Mouse (Mus musculus) heart, postnatal 4 days (tissue): ENCODE measurements around the gene Plxnd1. TPM values are rescaled to one million over a fixed set of nuclear protein-coding genes. Genes with fewer than 3 reads are reported as not detected.

Source experiments
- DNase-seq: peaks from one replicate; pipeline ENCODE4 v3.0.0; 2021
- total RNA-seq, 2 experiments: library from RNA; stranded (reverse); gene quantifications; 2 replicates each; pipeline ENCODE4 v1.2.3; 2021

Gene Plxnd1
- total RNA-seq, 2 experiments from 2014 or later: 191 to 208 TPM

DNA sequence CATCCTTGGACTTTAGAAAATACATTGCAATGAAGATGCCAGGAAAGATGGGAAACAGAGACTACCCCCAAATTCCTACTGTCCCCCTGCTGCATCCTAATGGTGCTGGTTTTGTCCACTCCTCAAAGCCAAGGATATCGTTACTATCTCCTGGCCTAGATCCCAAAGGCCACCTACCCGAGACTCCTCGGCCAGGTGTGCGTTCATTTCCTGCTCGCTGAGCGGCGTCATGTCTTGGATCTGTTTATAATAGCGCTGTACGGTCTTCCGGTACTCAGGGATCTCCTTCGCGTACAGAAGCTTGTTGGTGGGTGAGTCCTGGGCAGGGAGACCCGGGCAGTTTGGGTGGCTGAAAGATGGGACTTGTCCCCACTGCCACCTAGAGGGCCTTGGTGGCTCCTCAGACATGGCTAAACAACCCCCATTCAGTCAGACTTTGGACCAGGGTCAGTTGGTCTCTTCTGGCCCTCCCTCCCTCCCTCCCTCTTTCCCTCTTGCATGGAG lies 38.3 kb downstream of the Plxnd1 start:
- no peak for DNase-seq

DNA sequence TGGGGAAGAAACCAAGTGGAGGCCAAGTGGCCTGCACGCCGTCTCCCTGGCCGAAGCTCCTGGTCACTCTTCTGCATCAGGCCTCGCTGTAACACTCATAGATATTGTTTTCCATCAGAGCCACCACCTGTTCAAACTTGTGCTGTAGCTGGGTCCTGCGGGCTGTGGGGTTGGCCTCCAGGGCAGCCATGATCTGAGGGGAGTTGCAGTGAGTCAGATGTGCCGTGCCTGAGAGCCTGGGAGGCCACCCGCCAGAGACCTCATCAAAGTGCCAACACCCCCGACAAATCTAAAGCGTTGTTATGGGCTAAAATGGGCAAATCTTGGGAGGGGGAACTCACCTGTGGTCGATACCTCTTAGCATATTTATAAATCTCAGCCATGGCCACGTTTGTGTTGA lies 39.1 kb downstream of the Plxnd1 start:
- no peak for DNase-seq

GRCm38 (mm10) chr6:115955169-115955568 lies 39.6 kb downstream of the Plxnd1 start:
- no peak for DNase-seq

DNA sequence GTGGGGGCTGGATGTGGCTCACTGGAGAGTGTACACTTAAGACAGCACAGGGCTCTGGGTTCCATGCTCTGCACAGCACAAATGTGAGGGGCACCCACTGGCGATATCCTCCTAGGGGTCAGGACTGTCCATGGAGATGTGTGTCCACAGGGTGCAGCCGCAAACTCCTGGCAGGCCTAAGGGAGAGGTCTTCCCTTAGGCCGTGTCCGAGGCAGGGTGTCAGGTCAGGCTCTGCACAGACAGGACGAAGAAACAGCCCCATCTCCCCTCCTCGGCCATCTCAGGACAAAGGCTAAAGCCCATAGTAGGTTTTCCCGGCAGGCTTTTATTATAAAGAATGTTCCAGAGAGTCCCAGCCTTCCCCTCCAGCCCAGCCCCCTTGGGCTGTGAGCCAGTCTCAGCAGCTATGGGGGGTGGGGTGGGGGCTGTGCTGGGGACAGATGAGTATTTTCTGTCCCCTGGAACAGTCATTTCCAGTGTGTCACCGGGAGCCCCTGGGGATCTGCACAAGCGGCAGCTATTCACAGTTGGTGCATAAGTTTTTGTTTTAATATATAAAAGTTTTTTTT lies 40.2 kb downstream of the Plxnd1 start:
- DNase-seq: no peak

GRCm38 (mm10) chr6:115946389-115946788 lies 48.4 kb downstream of the Plxnd1 start:
- DNase-seq: no peak

- no peak for DNase-seq
Observed at GRCm38 (mm10) chr6:115945633-115946032, 49.2 kb downstream of the Plxnd1 start.

DNA sequence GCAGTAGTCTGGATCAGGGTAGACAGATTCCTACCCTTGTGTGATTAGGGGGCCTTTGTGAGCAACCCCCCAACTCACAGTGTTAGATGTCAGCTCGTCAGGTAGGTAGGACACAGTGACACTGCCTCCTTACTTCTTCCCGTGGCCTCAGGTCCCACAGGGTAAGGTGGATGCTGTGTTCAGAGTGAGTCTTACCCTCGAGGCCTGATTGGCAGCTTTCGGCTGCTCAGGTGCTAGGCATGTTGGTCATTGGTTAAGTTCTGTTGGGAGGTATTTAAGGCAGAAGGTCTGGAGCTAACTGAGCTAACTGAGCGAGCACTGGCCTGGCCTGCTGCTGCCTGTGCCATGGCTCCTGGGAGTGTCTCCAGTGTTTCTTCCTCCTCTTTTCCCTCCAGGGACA lies 50.2 kb downstream of the Plxnd1 start, which contains the start of gene H1foo:
H1foo (plus strand) TSS at position 301 of the 400 bp plus-strand sequence.
- DNase-seq: no peak

- peak; percentile 43 for DNase-seq
Observed at GRCm38 (mm10) chr6:115943498-115944427, 51.0 kb downstream of the Plxnd1 start.

GRCm38 (mm10) chr6:115941128-115941527 lies 53.7 kb downstream of the Plxnd1 start:
- no peak for DNase-seq

- DNase-seq: no peak
Observed at GRCm38 (mm10) chr6:115940603-115941002, 54.2 kb downstream of the Plxnd1 start.

GRCm38 (mm10) chr6:115938798-115939197 lies 56.0 kb downstream of the Plxnd1 start:
- DNase-seq: no peak

DNA sequence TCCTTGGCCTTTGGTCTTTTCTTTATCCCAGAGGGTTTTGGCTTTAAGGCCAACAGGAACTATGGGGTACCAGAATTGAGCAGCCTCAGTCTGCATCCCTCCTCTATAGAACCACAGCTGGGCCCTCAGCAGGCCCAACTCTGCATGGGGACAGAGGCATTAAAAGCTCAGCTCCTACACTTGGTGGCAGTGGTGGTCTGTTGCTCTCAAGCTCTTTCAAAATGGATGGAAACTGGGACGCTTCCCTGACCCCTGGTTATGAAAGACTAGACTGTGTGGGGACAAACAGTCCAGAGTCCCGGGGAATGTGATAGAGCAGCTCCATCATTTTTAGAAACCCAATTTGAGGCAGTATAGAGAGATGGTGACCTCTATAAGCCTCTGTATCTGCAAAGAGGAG lies 56.8 kb downstream of the Plxnd1 start:
- DNase-seq: no peak

- DNase-seq: no peak
Observed at GRCm38 (mm10) chr6:115935544-115935943, 59.3 kb downstream of the Plxnd1 start.

DNA sequence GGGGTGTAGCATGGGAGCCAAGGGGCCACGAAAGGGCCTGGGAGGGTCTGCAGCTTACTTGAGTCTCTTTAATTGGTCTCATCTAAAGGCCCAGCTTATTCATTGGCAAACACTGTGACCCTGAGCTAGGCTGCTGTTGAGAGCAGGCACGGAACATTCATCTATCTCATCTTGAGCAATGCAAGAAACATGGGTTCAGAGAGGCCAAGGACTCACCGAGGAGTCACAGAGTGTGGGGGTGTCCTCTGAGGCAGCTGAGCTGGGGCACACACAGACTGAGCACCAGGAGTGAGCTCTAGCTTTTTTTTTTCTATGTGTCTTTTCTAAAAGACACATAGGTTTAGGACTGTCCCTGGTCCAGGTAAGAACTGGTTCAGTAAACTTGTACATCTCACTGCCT lies 62.4 kb downstream of the Plxnd1 start:
- no peak for DNase-seq

DNA sequence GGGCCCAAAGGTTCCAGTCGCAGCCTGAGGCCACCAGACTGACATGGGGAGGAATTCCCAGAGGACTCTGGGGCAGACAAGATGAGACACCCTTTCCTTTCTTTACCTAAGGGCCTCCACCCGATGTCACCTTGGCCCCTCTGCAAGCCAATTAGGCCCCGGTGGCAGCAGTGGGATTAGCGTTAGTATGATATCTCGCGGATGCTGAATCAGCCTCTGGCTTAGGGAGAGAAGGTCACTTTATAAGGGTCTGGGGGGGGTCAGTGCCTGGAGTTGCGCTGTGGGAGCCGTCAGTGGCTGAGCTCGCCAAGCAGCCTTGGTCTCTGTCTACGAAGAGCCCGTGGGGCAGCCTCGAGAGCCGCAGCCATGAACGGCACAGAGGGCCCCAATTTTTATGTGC lies 63.2 kb downstream of the Plxnd1 start, which contains the start of gene Rho:
Rho (plus strand) TSS at position 110 of the 400 bp plus-strand sequence.
- DNase-seq: no peak

DNA sequence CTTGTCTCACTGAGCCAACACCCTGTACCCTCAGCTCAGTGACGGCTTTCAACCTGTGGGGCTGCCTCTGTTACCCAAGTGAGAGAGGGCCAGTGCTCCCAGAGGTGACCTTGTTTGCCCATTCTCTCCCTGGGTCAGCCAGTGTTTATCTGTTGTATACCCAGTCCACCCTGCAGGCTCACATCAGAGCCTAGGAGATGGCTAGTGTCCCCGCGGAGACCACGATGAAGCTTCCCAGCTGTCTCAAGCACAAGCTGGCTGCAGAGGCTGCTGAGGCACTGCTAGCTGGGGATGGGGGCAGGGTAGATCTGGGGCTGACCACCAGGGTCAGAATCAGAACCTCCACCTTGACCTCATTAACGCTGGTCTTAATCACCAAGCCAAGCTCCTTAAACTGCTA lies 64.8 kb downstream of the Plxnd1 start:
- DNase-seq: no peak

DNA sequence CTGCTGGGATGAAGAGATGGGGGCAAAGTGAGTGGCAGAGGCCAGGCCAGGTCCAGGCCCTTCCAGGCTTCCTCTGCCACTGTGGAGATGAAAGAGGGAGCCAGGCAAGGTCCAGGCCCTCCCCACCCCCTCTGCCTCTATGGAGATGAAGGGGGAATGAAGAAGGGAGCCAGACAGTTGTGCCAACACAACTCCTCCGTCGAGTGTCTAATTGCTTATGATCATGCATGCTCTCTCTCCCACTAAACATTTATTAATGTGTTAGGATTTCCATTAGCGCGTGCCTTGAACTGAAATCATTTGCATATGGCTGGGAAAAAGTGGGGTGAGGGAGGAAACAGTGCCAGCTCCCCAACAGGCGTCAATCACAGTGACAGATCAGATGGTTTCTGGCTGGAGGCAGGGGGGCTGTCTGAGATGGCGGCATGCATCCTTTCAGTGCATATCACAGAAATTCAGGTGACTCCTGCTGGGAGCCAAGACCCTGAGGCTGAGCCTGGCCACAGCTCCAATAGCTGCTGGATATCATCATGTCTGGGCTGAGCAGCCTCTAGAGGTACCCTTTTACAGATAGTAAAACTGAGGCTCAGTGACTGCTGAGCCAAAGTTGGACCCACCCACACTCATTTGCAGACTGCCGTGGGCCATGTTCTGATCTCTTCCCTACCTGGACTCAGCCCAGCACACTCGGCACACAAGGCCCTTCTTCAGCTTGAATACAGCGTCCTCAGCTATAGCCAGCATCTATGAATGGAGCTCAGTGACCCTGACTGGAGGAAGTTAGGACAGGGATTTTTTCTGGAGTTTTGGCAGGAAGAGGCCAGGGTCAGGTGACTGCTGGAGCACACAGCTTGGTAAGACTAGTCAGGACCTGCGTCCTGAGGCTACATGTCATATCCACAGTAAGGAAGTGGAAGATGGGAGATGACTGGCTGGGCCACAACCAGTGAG lies 67.2 kb downstream of the Plxnd1 start:
- no peak for DNase-seq

DNA sequence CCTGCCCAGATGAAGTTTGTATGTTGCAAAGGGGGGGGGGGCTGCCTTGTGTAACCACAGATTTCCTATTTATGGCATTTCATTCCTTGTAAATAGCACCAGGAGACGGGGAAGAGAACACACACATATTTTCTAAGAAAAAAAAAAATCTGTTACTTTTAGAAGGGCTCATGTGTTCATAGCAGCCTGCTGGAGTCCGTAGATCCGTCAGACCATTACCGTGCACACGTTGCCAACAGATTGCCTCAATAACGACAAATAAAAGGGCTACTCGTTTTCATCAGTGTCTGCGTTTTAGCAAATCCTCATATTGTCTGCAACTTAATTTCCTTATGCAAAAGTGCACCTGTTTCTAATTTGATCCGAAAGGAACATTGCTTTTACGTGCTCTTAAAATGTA lies 68.4 kb downstream of the Plxnd1 start:
- DNase-seq: no peak

GRCm38 (mm10) chr6:115924829-115925228 lies 70.0 kb downstream of the Plxnd1 start:
- no peak for DNase-seq

GRCm38 (mm10) chr6:115919876-115920275 lies 74.9 kb downstream of the Plxnd1 start:
- DNase-seq: no peak

DNA sequence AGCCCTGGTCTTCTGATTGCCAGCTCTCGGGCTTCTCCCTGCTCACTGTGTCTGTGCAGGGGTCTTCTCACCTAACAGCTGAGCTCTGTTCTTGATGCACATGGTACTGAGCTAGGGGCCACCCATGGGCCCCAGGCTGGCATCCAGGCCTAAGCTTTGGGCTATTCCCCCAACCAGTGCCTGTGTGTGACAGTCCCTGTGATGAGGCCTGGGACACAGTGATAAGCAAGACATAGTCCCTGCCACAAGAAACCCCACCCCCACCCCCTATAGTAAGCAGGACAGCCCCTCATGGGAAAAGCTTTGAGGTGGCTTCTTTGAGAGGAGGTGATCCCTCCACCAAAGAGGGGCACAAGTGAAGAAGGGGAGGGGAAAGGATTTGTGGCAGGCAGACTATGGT lies 76.2 kb downstream of the Plxnd1 start:
- no peak for DNase-seq

DNA sequence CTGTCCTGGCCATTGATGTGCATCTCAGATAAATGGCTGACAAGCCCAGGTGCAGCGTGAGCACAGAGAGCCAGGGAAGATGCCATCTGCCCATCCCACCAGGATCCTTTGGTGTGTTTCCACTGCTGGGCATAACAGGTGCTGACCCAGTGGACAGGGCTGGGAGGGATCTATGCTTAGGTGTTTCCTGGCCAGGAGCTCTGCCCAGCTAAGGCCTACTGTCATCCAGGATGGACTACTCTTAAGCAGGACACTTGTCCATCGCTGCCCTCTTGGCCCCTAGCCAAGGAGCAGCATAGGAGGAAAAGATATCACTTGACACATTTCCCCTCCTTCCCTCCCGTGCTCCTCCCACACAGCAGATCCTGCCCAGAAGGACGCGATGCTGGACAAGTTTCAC lies 78.2 kb downstream of the Plxnd1 start:
- peak; percentile 33 for DNase-seq
